Mouse (Mus musculus) intestine, embryonic 15.5 days (tissue): Measurements from ENCODE around the gene Fitm1. TPM values are rescaled to one million over a fixed set of nuclear protein-coding genes. Genes with fewer than 3 reads are reported as not detected.
A peak's percentile ranks its signal among the peaks of the same experiment; 100 is the strongest.

Source experiments
- ATAC-seq: fragments of 200-750 bp; cut with Nextera tagmentation; 2 replicates; pipeline ENCODE4 v1.8.0; 2017; ENCODE audit warnings: moderate TSS enrichment, moderate library complexity
- H3K27ac ChIP-seq: fragments of 300-500 bp; sonication (generic); 2 replicates; pipeline ENCODE4 v1.5.1; 2015; ENCODE audit warnings: mild to moderate bottlenecking, inconsistent platforms
- H3K27me3 ChIP-seq: fragments of 300-500 bp; sonication (generic); replicated peaks from 2 replicates; pipeline ENCODE4 v1.6.1; 2015; ENCODE audit warnings: inconsistent platforms
- H3K36me3 ChIP-seq: fragments of 300-500 bp; sonication (generic); 2 replicates; pipeline ENCODE4 v1.6.1; 2015; ENCODE audit warnings: inconsistent platforms
- H3K4me1 ChIP-seq: fragments of 300-500 bp; sonication (generic); replicated peaks from 2 replicates; pipeline ENCODE4 v1.6.1; 2015; ENCODE audit warnings: inconsistent platforms
- H3K4me2 ChIP-seq: fragments of 300-500 bp; sonication (generic); replicated peaks from 2 replicates; pipeline ENCODE4 v1.6.1; 2015; ENCODE audit warnings: mild to moderate bottlenecking, inconsistent platforms
- H3K4me3 ChIP-seq: fragments of 300-500 bp; sonication (generic); replicated peaks from 2 replicates; pipeline ENCODE4 v1.5.1; 2015; ENCODE audit warnings: inconsistent platforms
- H3K9ac ChIP-seq: fragments of 300-500 bp; sonication (generic); 2 replicates; pipeline ENCODE4 v1.6.1; 2015; ENCODE audit warnings: inconsistent platforms
- H3K9me3 ChIP-seq: fragments of 300-500 bp; sonication (generic); 2 replicates; pipeline ENCODE4 v1.6.1; 2016; ENCODE audit warnings: inconsistent platforms
- WGBS: fragments of 180-500 bp; shearing (Covaris S2); methylation state at CpG from one replicate; pipeline ENCODE4 v1.1.7; 2015; 5-methylcytosine and 5-hydroxymethylcytosine counted together
- polyA plus RNA-seq: library from polyadenylated mRNA; unstranded; fragments of >200 nt; fragmentation: Nextera tagmentation; extraction: Ambion mirVana; gene quantifications from 2 replicates; pipeline ENCODE4 v1.2.1, GENCODE M21; 2015

Gene Fitm1
- polyA plus RNA-seq, 1 experiment from 2014 or later: 0.49 TPM

GRCm38 (mm10) chr14:55575711-55576110, 294 bp downstream of the Fitm1 start:
- Histone ChIP-seq H3K27me3 (no peaks in the 10 kb centered on the region), H3K9me3 (no peaks in the 10 kb centered on the region), H3K9ac (no peak overlapping the region), H3K4me2 (no peak overlapping the region), H3K36me3 (peaks cover 6% of the 10 kb centered on the region; the same call in 1 of the 2 replicates), H3K4me3 (no peak overlapping the region), H3K27ac (no peak overlapping the region), H3K4me1 (peaks cover 10% of the 10 kb centered on the region)
- 70% methylated on average over 13 of the region's 13 CpGs for WGBS
- ATAC-seq: no peak

- H3K27me3 ChIP-seq: no peaks in the 10 kb centered on the region
- H3K4me3 ChIP-seq: no peak overlapping the region
- peaks cover 10% of the 10 kb centered on the region for H3K36me3 ChIP-seq
- H3K9ac ChIP-seq: no peak overlapping the region
- H3K4me1 ChIP-seq: peaks cover 10% of the 10 kb centered on the region
- H3K9me3 ChIP-seq: no peaks in the 10 kb centered on the region
- H3K27ac ChIP-seq: no peak overlapping the region
- H3K4me2 ChIP-seq: no peak overlapping the region
- WGBS: 80% methylated on average over 16 of the region's 16 CpGs
- no peak for ATAC-seq
These were observed 959 bp downstream of the Fitm1 start for GRCm38 (mm10) chr14:55576376-55576775.

- Histone ChIP-seq H3K27ac (peak within 1 kb of the TSS; percentile 88), H3K4me2 (peak within 1 kb of the TSS; percentile 79), H3K27me3 (no peaks in the 10 kb centered on the region), H3K9ac (peak within 1 kb of the TSS; percentile 92), H3K4me3 (peak within 1 kb of the TSS; percentile 79), H3K9me3 (no peaks in the 10 kb centered on the region), H3K4me1 (peaks cover 10% of the 10 kb centered on the region), H3K36me3 (peaks cover 13% of the 10 kb centered on the region)
- WGBS: under 1% methylated on average over 32 of the region's 32 CpGs
- peak; percentile 94 for ATAC-seq
These were observed 2.7 kb downstream of the Fitm1 start, which contains the start of gene Psme1 for GRCm38 (mm10) chr14:55577871-55578667. Gene Psme1, plus strand, starts transcription at chr14:55578123.

- H3K4me2 ChIP-seq: peak overlapping the region; percentile 79
- H3K9ac ChIP-seq: peak overlapping the region; percentile 92
- peak overlapping the region; percentile 88 for H3K27ac ChIP-seq
- H3K27me3 ChIP-seq: no peaks in the 10 kb centered on the region
- H3K9me3 ChIP-seq: no peaks in the 10 kb centered on the region
- peak; percentile 69 for ATAC-seq
- 20% methylated on average over 6 of the region's 6 CpGs for WGBS
- H3K4me3 ChIP-seq: peak overlapping the region; percentile 79
- peaks cover 10% of the 10 kb centered on the region for H3K4me1 ChIP-seq
- H3K36me3 ChIP-seq: peaks cover 13% of the 10 kb centered on the region
These were observed 3.4 kb downstream of the Fitm1 start for GRCm38 (mm10) chr14:55578668-55579269.

GRCm38 (mm10) chr14:55579511-55580496, 4.4 kb downstream of the Fitm1 start:
- WGBS: 87% methylated on average over 23 of the region's 23 CpGs
- Histone ChIP-seq H3K27ac (no peak overlapping the region), H3K4me3 (no peak overlapping the region), H3K36me3 (peaks cover 13% of the 10 kb centered on the region), H3K4me1 (peaks cover 13% of the 10 kb centered on the region), H3K9ac (no peak overlapping the region), H3K4me2 (peak overlapping the region; percentile 79; the same call in 1 of the 2 replicates), H3K27me3 (no peaks in the 10 kb centered on the region), H3K9me3 (no peaks in the 10 kb centered on the region)
- no peak for ATAC-seq

GRCm38 (mm10) chr14:55580731-55581130, 5.3 kb downstream of the Fitm1 start:
- H3K9ac ChIP-seq: no peak overlapping the region
- ATAC-seq: no peak
- H3K9me3 ChIP-seq: no peaks in the 10 kb centered on the region
- H3K4me1 ChIP-seq: peaks cover 13% of the 10 kb centered on the region
- no peaks in the 10 kb centered on the region for H3K27me3 ChIP-seq
- WGBS: 94% methylated on average over 16 of the region's 16 CpGs
- H3K36me3 ChIP-seq: peaks cover 13% of the 10 kb centered on the region
- no peak overlapping the region for H3K4me2 ChIP-seq
- no peak overlapping the region for H3K27ac ChIP-seq
- no peak overlapping the region for H3K4me3 ChIP-seq

- Histone ChIP-seq H3K27ac (no peak overlapping the region), H3K4me2 (no peak overlapping the region), H3K27me3 (no peaks in the 10 kb centered on the region), H3K9ac (no peak overlapping the region), H3K4me3 (no peak overlapping the region), H3K36me3 (peaks cover 13% of the 10 kb centered on the region), H3K9me3 (no peaks in the 10 kb centered on the region), H3K4me1 (peaks cover 11% of the 10 kb centered on the region; the same call in 1 of the 2 replicates)
- no peak for ATAC-seq
- 68% methylated on average over 9 of the region's 9 CpGs for WGBS
These were observed 6.7 kb downstream of the Fitm1 start for GRCm38 (mm10) chr14:55581981-55582681.

- WGBS: 35% methylated on average over 5 of the region's 5 CpGs
- Histone ChIP-seq H3K27me3 (no peaks in the 10 kb centered on the region), H3K4me1 (peaks cover 9% of the 10 kb centered on the region; the same call in 1 of the 2 replicates), H3K4me2 (peak overlapping the region; percentile 93), H3K4me3 (peak overlapping the region; percentile 56), H3K9me3 (no peaks in the 10 kb centered on the region), H3K9ac (peak overlapping the region; percentile 53; the same call in 1 of the 2 replicates), H3K27ac (no peak overlapping the region), H3K36me3 (peaks cover 13% of the 10 kb centered on the region)
- no peak for ATAC-seq
These were observed 8.9 kb downstream of the Fitm1 start for GRCm38 (mm10) chr14:55584303-55584701.

- Histone ChIP-seq H3K9ac (peak within 1 kb of the TSS; percentile 53), H3K27ac (peak within 1 kb of the TSS; percentile 62), H3K9me3 (no peaks in the 10 kb centered on the region), H3K27me3 (no peaks in the 10 kb centered on the region), H3K4me3 (peak within 1 kb of the TSS; percentile 56), H3K4me1 (peaks cover 14% of the 10 kb centered on the region), H3K4me2 (peak within 1 kb of the TSS; percentile 93), H3K36me3 (peaks cover 13% of the 10 kb centered on the region)
- peak; percentile 93 for ATAC-seq
- 4% methylated on average over 43 of the region's 43 CpGs for WGBS
These were observed 9.5 kb downstream of the Fitm1 start, which contains the start of gene Emc9 for GRCm38 (mm10) chr14:55584702-55585565. Gene Emc9, minus strand, starts transcription at chr14:55585302.

GRCm38 (mm10) chr14:55585566-55585960, 10.1 kb downstream of the Fitm1 start:
- Histone ChIP-seq H3K9me3 (no peaks in the 10 kb centered on the region), H3K27me3 (no peaks in the 10 kb centered on the region), H3K4me3 (peak overlapping the region; percentile 56), H3K36me3 (peaks cover 9% of the 10 kb centered on the region), H3K9ac (no peak overlapping the region), H3K27ac (peak overlapping the region; percentile 62; the same call in 1 of the 2 replicates), H3K4me2 (peak overlapping the region; percentile 93), H3K4me1 (peaks cover 18% of the 10 kb centered on the region)
- WGBS: 44% methylated on average over 6 of the region's 6 CpGs
- peak; percentile 70 for ATAC-seq
